Comparison of ENCODE assay signal across 8 mouse cellular contexts in the genomic region with DNA sequence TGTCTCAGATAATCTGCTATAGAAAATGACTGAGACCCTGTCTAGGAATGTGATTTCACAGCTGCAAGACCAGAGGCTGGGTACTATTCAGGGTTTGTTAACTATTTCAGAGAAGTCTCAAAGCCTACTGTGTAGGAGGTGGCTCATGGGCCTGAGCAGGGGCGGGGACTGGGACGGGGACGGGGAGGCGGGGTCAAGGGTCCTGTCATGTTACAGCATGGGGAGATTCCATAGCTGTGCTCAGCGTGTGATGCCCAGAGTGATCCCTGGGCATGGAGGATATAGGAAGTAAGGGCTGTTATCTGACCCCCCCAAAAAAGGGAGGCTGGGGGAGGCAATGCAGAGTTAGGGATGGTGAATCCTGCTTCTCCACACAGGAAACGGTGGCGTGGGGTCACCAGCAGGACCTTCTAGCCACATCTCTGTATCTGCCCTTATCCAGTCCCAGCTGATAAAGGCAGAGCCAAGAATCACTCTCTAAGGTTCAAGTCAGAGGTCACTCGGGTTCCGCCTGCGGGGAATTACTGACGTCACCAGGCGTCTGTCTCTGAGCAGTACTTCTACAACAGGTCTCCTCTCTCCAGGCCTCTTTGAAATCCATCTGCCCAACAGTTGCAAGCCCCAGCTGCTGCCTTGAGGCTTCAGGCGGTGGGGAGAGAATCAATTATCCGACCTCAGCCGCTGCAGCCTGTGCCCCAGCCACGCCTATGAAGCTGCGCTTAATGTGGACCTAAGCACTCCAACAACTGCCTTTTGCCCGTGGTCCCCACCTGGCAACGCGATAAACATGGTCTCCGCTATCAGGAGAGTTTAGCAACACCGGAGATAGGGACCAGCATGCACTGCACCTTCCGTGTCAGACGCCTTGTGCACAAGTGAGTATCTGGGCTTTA. TPM values are rescaled to one million over a fixed set of nuclear protein-coding genes. Genes with fewer than 3 reads are reported as not detected.
A peak's percentile ranks its signal among the peaks of the same experiment; 100 is the strongest.
DNase-seq lines count a peak whose midpoint lies in the region; ATAC-seq and TF ChIP-seq lines count a peak whose summit lies in the region.

No protein-coding gene starts in this region.

- H3K36me3 ChIP-seq in heart, embryonic 11.5 days (ENCODE audit: control insufficient read depth, insufficient read depth, low read length), result no peaks in the 10 kb centered on the region
- H3K36me3 ChIP-seq in midbrain, embryonic 11.5 days (ENCODE audit: control insufficient read depth, insufficient read depth, low read length), result no peaks in the 10 kb centered on the region

- peak overlapping the region; percentile 58 for H3K4me2 ChIP-seq in heart, embryonic 11.5 days
- H3K4me2 ChIP-seq in midbrain, embryonic 11.5 days, result no peak overlapping the region

- no peaks in the 10 kb centered on the region for H3K9me3 ChIP-seq in heart, embryonic 11.5 days (replicated peaks; ENCODE audit: control insufficient read depth, low read length)
- H3K9me3 ChIP-seq in midbrain, embryonic 11.5 days (ENCODE audit: control insufficient read depth, low read length), result no peaks in the 10 kb centered on the region

- peaks cover 21% of the 10 kb centered on the region for H3K4me1 ChIP-seq in heart, embryonic 11.5 days (ENCODE audit: control insufficient read depth, insufficient read depth, low read length)
- peaks cover 15% of the 10 kb centered on the region; the same call in 1 of the 2 replicates for H3K4me1 ChIP-seq in midbrain, embryonic 11.5 days (ENCODE audit: control insufficient read depth, insufficient read depth, low read length)

- no peaks in the 10 kb centered on the region for H3K27me3 ChIP-seq in heart, embryonic 11.5 days (ENCODE audit: control insufficient read depth, insufficient read depth, low read length)
- H3K27me3 ChIP-seq in midbrain, embryonic 11.5 days (ENCODE audit: control insufficient read depth, insufficient read depth, low read length), result no peaks in the 10 kb centered on the region

- peak overlapping the region; percentile 28; the same call in 1 of the 2 replicates for H3K9ac ChIP-seq in heart, embryonic 11.5 days (ENCODE audit: low read depth, low read length)
- no peak overlapping the region for H3K9ac ChIP-seq in midbrain, embryonic 11.5 days (ENCODE audit: low read length)

- intact Hi-C loops in gastrocnemius, adult 2 months (cut with DNase I), result no loop called here

- no peak overlapping the region for H3K27ac ChIP-seq in gastrocnemius, adult 2 months
- H3K27ac ChIP-seq in heart, embryonic 11.5 days (ENCODE audit: low read depth, low read length), result no peak overlapping the region; the same call in none of the 2 replicates
- no peak overlapping the region for H3K27ac ChIP-seq in midbrain, embryonic 11.5 days (ENCODE audit: low read depth, low read length)

- no peak for TF ChIP-seq CTCF in gastrocnemius, adult 2 months (IDR thresholded peaks at IDR 0.05)

- ATAC-seq in heart, embryonic 11.5 days (replicated peaks; ENCODE audit: insufficient number of reproducible peaks, low FRiP score, low TSS enrichment), result peak; percentile 60; the same call in 1 of the 2 replicates
- peak; percentile 74 for ATAC-seq in midbrain, embryonic 11.5 days (ENCODE audit: low FRiP score)

- DNase-seq in gastrocnemius, adult 2 months, result no peak
- no peak for DNase-seq in gastrocnemius, adult 8-10 months (ENCODE audit: low spot score in 2 of 2)
- DNase-seq in kidney, postnatal 10 days, result peak; percentile 67
- peak; percentile 92 for DNase-seq in midbrain, embryonic 11.5 days (ENCODE audit: low spot score, missing footprints)
- no peak for DNase-seq in Muller cell, postnatal 12 days (ENCODE audit: inconsistent ontology term)
- DNase-seq in cerebellum, adult 11-12 months, result no peak
- no peak for DNase-seq in cerebellum, postnatal 36 days

- 5% methylated on average over 24 of the region's 24 CpGs for WGBS in heart, embryonic 11.5 days (ENCODE audit: insufficient replicate concordance)
- 32% methylated on average over 24 of the region's 24 CpGs for WGBS in midbrain, embryonic 11.5 days

- H3K4me3 ChIP-seq in gastrocnemius, adult 2 months, result peak overlapping the region; percentile 27
- peak overlapping the region; percentile 13 for H3K4me3 ChIP-seq in heart, embryonic 11.5 days (ENCODE audit: low read depth, low read length)
- H3K4me3 ChIP-seq in midbrain, embryonic 11.5 days (ENCODE audit: low read depth, low read length), result no peak overlapping the region

RNA-seq across cellular contexts. Expression of gene Rassf3, which starts 33.9 kb away (rescaled TPM):
- 10 to 100 TPM; 29.2 to 47.3 TPM for total RNA-seq in gastrocnemius, adult 2 months (2021)
- 10 to 100 TPM; 23.3 to 43.2 (median 31.1) TPM for total RNA-seq in gastrocnemius, adult 8-10 months (2022)
- polyA plus RNA-seq in heart, embryonic 11.5 days (2014; fragmentation: Nextera tagmentation; extraction: Ambion mirVana), result 18.3 and 23.9 TPM in 2 replicates
- polyA plus RNA-seq in midbrain, embryonic 11.5 days (2014; fragmentation: Nextera tagmentation; extraction: Ambion mirVana), result 5.9 and 6.0 TPM in 2 replicates

Comparison
In these comparisons a context has a peak if more than half of its experiments do, and no peak if none do; other contexts are left out.
1. DNase-seq: peak in kidney, postnatal 10 days (single experiment) and midbrain, embryonic 11.5 days (single experiment); none in gastrocnemius, adult 2 months (single experiment), gastrocnemius, adult 8-10 months (0 of 2), Muller cell, postnatal 12 days (single experiment), cerebellum, adult 11-12 months (single experiment) and cerebellum, postnatal 36 days (0 of 2).